Mouse (Mus musculus) cerebellum, adult 18-20 months (tissue): ENCODE data around the gene S1pr2.
"Not testable (repeated sequence)": the region's sequence is repeated elsewhere in the genome, so short reads cannot be mapped to it uniquely, and the experiment has no call there.

ENCODE experiments used
- DNase-seq, 2 experiments: peaks; one replicate each; pipeline ENCODE4 v3.0.0; 2021

S1pr2 gene

GRCm38 (mm10) chr9:20998337-20998736 is 21.8 kb upstream of the S1pr2 start:
- not testable (repeated sequence) for DNase-seq

- no peak for DNase-seq
Measured at GRCm38 (mm10) chr9:20997065-20997464, 20.5 kb upstream of the S1pr2 start.

- DNase-seq: no peak
Measured at GRCm38 (mm10) chr9:20995069-20995468, 18.5 kb upstream of the S1pr2 start.

GRCm38 (mm10) chr9:20993165-20993898 is 16.8 kb upstream of the S1pr2 start:
- DNase-seq: no peak

GRCm38 (mm10) chr9:20991587-20991986 is 15.0 kb upstream of the S1pr2 start:
- no peak for DNase-seq

GRCm38 (mm10) chr9:20990861-20991260 is 14.3 kb upstream of the S1pr2 start:
- peak in 1 of 2 experiments; percentile 17 for DNase-seq

GRCm38 (mm10) chr9:20987953-20988352 is 11.4 kb upstream of the S1pr2 start:
- DNase-seq: no peak

- no peak for DNase-seq
Measured at GRCm38 (mm10) chr9:20986952-20987686, 10.5 kb upstream of the S1pr2 start.

GRCm38 (mm10) chr9:20983169-20983568 is 6.6 kb upstream of the S1pr2 start:
- no peak for DNase-seq

- no peak for DNase-seq
Measured at GRCm38 (mm10) chr9:20982171-20982570, 5.6 kb upstream of the S1pr2 start.

- DNase-seq: no peak
Measured at GRCm38 (mm10) chr9:20979769-20980168, 3.2 kb upstream of the S1pr2 start.

- DNase-seq: no peak
Measured at GRCm38 (mm10) chr9:20979181-20979580, 2.6 kb upstream of the S1pr2 start.

- no peak for DNase-seq
Measured at GRCm38 (mm10) chr9:20978409-20979095, 2.0 kb upstream of the S1pr2 start.

GRCm38 (mm10) chr9:20976961-20977689 is 544 bp upstream of the S1pr2 start:
- DNase-seq: no peak

GRCm38 (mm10) chr9:20975431-20976215 is 958 bp downstream of the S1pr2 start:
- DNase-seq: no peak

- DNase-seq: no peak
Measured at GRCm38 (mm10) chr9:20973682-20974075, 2.9 kb downstream of the S1pr2 start.

- DNase-seq: no peak
Measured at GRCm38 (mm10) chr9:20973001-20973681, 3.4 kb downstream of the S1pr2 start.

- DNase-seq: peak; percentile 46 to 48
Measured at GRCm38 (mm10) chr9:20972141-20972992, 4.2 kb downstream of the S1pr2 start.

GRCm38 (mm10) chr9:20971751-20972140 is 4.8 kb downstream of the S1pr2 start:
- DNase-seq: no peak

- no peak for DNase-seq
Measured at GRCm38 (mm10) chr9:20966747-20967146, 9.8 kb downstream of the S1pr2 start.

GRCm38 (mm10) chr9:20966008-20966407 is 10.6 kb downstream of the S1pr2 start:
- no peak for DNase-seq
